Mouse (Mus musculus): ENCODE measurements at regions not wholly inside any gene's neighbourhood (a gene's known extent, or its start where the extent isn't known, plus 50 kb on each side); places are given as distances from the start of the nearest gene placed in this dataset.

- DNase-seq (ENCODE audit: extremely low spot score in 1 of 2, low spot score in 1 of 2), result peak in 1 of 2 experiments; percentile 20
Observed at GRCm38 (mm10) chr4:78970751-78971150, 759.0 kb upstream of the Ptprd start.

- DNase-seq (ENCODE audit: extremely low spot score in 1 of 2, low spot score in 1 of 2), result no peak
Observed at GRCm38 (mm10) chr4:78943561-78943960, 731.8 kb upstream of the Ptprd start.

GRCm38 (mm10) chr4:78927144-78927543 lies 715.4 kb upstream of the Ptprd start:
- DNase-seq (ENCODE audit: extremely low spot score in 1 of 2, low spot score in 1 of 2), result no peak

GRCm38 (mm10) chr4:78924086-78924485 lies 712.3 kb upstream of the Ptprd start:
- peak in 1 of 2 experiments; percentile 5 for DNase-seq (ENCODE audit: extremely low spot score in 1 of 2, low spot score in 1 of 2)
